Mouse (Mus musculus) heart, embryonic 16.5 days (tissue): ENCODE results near the gene Rab15. TPM values are rescaled to one million over a fixed set of nuclear protein-coding genes. Genes with fewer than 3 reads are reported as not detected.

ENCODE experiments used
- ATAC-seq: fragments of 200-750 bp; cut with Nextera tagmentation; replicated peaks from 2 replicates; pipeline ENCODE4 v1.8.0; 2017; ENCODE audit warnings: moderate number of reproducible peaks; ENCODE audit not compliant: insufficient read depth, low FRiP score; ENCODE audit errors: extremely low read depth
- H3K27ac ChIP-seq: fragments of 300-500 bp; sonication (generic); 2 replicates; pipeline ENCODE4 v1.5.1; 2014; ENCODE audit warnings: mild to moderate bottlenecking, low read length, control low read depth, moderate library complexity
- H3K27me3 ChIP-seq: fragments of 300-500 bp; sonication (generic); 2 replicates; pipeline ENCODE4 v1.6.1; 2014; ENCODE audit warnings: low read length, mixed read lengths; ENCODE audit not compliant: control insufficient read depth, insufficient read depth
- H3K36me3 ChIP-seq: fragments of 300-500 bp; sonication (generic); 2 replicates; pipeline ENCODE4 v1.6.1; 2014; ENCODE audit not compliant: control insufficient read depth, insufficient read depth
- H3K4me1 ChIP-seq: fragments of 300-500 bp; sonication (generic); 2 replicates; pipeline ENCODE4 v1.6.1; 2014; ENCODE audit warnings: low read length, mixed read lengths; ENCODE audit not compliant: control insufficient read depth, insufficient read depth
- H3K4me2 ChIP-seq: fragments of 300-500 bp; sonication (generic); 2 replicates; pipeline ENCODE4 v1.6.1; 2014; ENCODE audit warnings: low read depth, mild to moderate bottlenecking, control low read depth, low read length
- H3K4me3 ChIP-seq: fragments of 300-500 bp; sonication (generic); 2 replicates; pipeline ENCODE4 v1.5.1; 2014; ENCODE audit warnings: mild to moderate bottlenecking, control low read depth, low read length
- H3K9ac ChIP-seq: fragments of 300-500 bp; sonication (generic); 2 replicates; pipeline ENCODE4 v1.6.1; 2014; ENCODE audit warnings: low read length, control low read depth
- H3K9me3 ChIP-seq: fragments of 300-500 bp; sonication (generic); replicated peaks from 2 replicates; pipeline ENCODE4 v1.6.1; 2016; ENCODE audit warnings: low read length; ENCODE audit not compliant: control insufficient read depth
- WGBS: fragments of 180-500 bp; shearing (Covaris S2); extraction: QIAGEN DNeasy Blood & Tissue Kit; methylation state at CpG from one replicate; pipeline ENCODE4 v1.1.7; 2014; 5-methylcytosine and 5-hydroxymethylcytosine counted together
- polyA plus RNA-seq: library from polyadenylated mRNA; unstranded; fragments of >200 nt; fragmentation: Nextera tagmentation; extraction: Ambion mirVana; gene quantifications from 2 replicates; pipeline ENCODE4 v1.2.1, GENCODE M21; 2015

Gene Rab15
- polyA plus RNA-seq, 1 experiment from 2014 or later: 8.8 TPM

DNA sequence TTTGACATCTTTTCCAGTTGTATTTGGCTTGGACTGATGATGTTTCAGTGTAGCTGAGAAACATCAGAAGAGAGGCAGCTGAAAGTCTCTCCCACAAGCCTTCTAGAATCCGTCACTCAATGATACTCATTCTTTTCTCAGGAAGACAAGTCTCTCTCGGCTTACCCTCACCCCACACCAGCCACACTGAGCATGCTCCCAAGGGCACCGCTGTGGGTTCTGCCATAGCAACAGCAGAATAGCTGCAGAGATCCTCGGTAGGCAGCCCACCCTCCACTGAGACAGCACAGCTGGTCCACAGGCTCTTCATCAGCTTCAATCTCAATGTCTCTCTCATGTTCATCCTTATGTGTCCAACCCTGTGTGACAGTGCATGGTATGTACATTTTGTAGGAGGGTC, 2.6 kb upstream of the Rab15 start:
- 63% methylated on average over 4 of the region's 4 CpGs for WGBS
- H3K36me3 ChIP-seq: no peaks in the 10 kb centered on the region
- H3K4me1 ChIP-seq: no peaks in the 10 kb centered on the region
- no peak overlapping the region for H3K4me3 ChIP-seq
- H3K9ac ChIP-seq: no peak overlapping the region
- H3K4me2 ChIP-seq: no peak overlapping the region
- no peaks in the 10 kb centered on the region for H3K9me3 ChIP-seq
- H3K27ac ChIP-seq: no peak overlapping the region
- H3K27me3 ChIP-seq: peaks cover 20% of the 10 kb centered on the region
- ATAC-seq: no peak

DNA sequence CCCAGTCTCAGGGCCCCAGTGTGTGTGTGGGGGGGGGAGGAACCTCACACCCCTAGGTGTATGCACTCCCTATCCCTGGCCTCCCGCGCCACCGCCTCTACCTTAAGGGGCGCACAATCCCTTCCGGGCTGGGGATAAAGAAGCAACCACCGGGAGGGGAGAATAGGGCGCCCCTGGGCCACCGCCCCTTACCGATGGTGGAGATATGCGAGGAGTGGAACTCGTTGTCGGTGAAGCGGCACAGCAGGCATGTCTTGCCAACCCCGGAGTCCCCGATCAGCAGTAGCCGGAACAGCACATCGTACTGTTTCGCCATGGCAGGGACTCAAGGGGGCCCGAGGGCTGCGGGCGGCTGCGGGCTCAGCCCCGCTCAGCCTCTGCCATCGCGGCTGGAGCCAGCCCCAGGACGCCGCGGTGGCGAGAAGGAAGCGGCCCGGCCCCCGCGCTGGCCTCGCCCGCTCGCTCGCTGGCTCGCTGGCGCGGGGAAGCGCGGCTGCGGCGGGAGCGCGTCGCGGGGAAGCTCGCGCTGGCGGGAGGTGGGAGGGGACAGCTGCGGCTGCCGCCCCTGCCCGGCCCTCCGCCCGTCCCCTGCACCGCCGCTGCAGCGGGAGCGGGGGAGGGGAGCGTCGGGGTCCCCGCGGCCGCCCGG, 582 bp downstream of the Rab15 start:
- Histone ChIP-seq H3K4me2 (peak overlapping the region; percentile 84), H3K36me3 (no peaks in the 10 kb centered on the region), H3K9me3 (no peaks in the 10 kb centered on the region), H3K27me3 (peaks cover 24% of the 10 kb centered on the region), H3K9ac (peak overlapping the region; percentile 80), H3K4me1 (no peaks in the 10 kb centered on the region), H3K27ac (no peak overlapping the region), H3K4me3 (peak overlapping the region; percentile 72)
- peak; percentile 43; the same call in 1 of the 2 replicates for ATAC-seq
- WGBS: 2% methylated on average over 60 of the region's 66 CpGs

DNA sequence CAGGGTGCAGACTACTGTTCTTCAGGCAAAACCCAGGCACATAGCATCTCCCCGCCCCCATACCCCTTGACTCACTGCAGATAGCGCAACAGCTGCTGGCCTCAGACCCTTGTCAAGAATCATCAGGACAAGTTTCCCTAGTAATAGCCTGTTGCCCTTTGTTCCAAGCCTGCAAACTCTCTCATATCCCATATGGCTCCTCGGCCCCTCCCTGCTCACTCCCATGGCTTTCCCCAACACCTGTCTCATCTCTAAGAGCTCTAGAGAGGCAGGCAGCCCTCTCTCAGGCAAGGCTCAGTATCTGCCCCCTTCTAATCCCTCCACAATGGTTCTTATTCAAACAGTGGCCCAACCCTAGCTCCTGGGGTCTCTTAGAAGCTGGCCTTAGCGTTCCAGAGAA, 2.1 kb downstream of the Rab15 start:
- WGBS: 61% methylated on average over 4 of the region's 4 CpGs
- Histone ChIP-seq H3K4me2 (no peak overlapping the region; the same call in 1 of the 2 replicates), H3K9me3 (no peaks in the 10 kb centered on the region), H3K36me3 (no peaks in the 10 kb centered on the region), H3K27ac (no peak overlapping the region), H3K9ac (no peak overlapping the region), H3K27me3 (peaks cover 24% of the 10 kb centered on the region), H3K4me3 (no peak overlapping the region), H3K4me1 (no peaks in the 10 kb centered on the region)
- ATAC-seq: no peak

DNA sequence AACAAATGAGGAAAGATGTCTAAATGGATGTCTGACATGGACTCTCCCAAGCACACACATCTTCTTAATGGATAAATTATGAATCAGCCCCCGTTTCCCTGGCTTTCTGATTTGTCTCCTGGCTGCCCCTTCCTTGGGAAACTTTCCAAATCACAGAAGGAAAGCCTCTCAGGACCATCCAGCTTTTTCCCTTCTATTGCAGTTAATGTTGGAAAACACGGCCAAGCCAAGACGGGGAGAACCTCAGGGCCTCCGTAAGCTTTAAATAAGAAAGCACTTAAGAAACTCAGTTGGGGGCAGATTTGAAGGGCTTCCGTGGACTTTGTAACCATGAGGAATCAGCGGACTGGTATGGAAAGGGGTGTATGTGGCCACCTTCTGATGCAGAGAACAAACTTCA, 2.9 kb downstream of the Rab15 start:
- Histone ChIP-seq H3K9me3 (no peaks in the 10 kb centered on the region), H3K27me3 (peaks cover 19% of the 10 kb centered on the region), H3K27ac (no peak overlapping the region), H3K36me3 (no peaks in the 10 kb centered on the region), H3K4me2 (no peak overlapping the region), H3K4me3 (no peak overlapping the region), H3K9ac (no peak overlapping the region), H3K4me1 (no peaks in the 10 kb centered on the region)
- ATAC-seq: no peak
- 66% methylated on average over 6 of the region's 6 CpGs for WGBS

DNA sequence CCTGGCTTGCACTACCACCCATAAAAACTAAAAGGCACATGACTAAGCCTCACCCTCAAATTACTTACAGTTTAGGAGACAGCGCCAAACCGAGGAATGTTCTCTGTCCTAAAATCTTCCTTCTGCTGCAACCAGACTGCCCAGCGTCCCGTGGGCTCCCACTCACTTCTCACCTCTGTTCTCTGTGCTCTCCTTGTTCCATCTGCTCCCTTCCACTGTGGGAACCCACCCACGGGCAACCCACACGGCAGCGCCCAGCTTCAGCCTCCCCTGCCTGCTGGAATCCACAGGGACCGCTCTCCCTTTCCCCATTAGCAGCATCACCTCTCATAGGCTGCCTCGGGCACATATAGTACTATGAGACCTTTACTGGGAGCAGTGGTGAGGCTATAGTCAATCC, 3.8 kb downstream of the Rab15 start:
- Histone ChIP-seq H3K36me3 (no peaks in the 10 kb centered on the region), H3K9me3 (no peaks in the 10 kb centered on the region), H3K27ac (no peak overlapping the region), H3K27me3 (peaks cover 17% of the 10 kb centered on the region), H3K4me2 (no peak overlapping the region), H3K4me1 (no peaks in the 10 kb centered on the region), H3K4me3 (no peak overlapping the region), H3K9ac (no peak overlapping the region)
- WGBS: 81% methylated on average over 9 of the region's 9 CpGs
- ATAC-seq: no peak

DNA sequence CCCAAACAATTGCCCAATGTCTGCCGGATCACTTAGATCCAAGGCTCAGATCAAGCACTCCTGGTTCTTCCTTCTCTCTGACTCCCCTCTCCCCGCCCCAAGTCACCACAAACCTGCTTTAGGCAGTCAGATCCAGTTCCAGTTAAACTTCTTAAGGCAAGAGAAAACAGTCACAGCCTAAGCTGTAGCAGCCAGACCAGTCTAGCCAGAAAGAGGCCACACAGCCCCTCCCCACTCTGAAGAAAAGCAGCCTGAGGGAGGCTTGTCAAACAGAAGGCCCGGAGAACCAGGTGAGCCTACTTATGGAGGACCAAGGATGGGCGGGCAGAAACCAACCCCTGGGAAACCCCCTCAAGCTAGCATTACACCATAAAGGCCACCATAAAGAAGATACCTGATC, 4.6 kb downstream of the Rab15 start:
- Histone ChIP-seq H3K27me3 (peaks cover 15% of the 10 kb centered on the region), H3K9me3 (no peaks in the 10 kb centered on the region), H3K4me3 (no peak overlapping the region), H3K4me2 (no peak overlapping the region), H3K4me1 (no peaks in the 10 kb centered on the region), H3K9ac (no peak overlapping the region), H3K27ac (no peak overlapping the region), H3K36me3 (no peaks in the 10 kb centered on the region)
- no peak for ATAC-seq
- WGBS: 73% methylated on average over 4 of the region's 4 CpGs

DNA sequence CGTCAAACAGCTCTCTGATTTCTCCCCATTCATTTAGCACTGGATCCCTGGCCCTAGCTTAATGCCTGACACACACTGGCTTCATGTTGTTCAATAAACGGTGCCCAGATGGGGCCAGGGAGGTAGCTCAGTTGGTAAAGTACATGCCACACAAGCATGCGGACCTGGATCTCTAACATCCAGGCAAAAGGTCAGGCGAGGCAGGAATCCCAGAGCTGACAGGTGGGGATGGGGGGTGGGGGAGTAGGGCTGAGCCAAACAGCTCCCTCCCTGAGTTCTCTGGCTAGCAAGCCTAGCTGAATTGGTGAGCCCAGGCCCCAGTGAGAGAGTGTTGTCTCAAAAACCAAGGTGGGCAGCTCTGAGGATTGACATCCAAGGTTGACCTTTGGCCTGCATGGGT, 5.5 kb downstream of the Rab15 start:
- Histone ChIP-seq H3K4me1 (no peaks in the 10 kb centered on the region), H3K27me3 (peaks cover 13% of the 10 kb centered on the region), H3K4me3 (no peak overlapping the region), H3K9ac (no peak overlapping the region), H3K9me3 (no peaks in the 10 kb centered on the region), H3K4me2 (no peak overlapping the region), H3K27ac (no peak overlapping the region), H3K36me3 (no peaks in the 10 kb centered on the region)
- no peak for ATAC-seq
- 66% methylated on average over 4 of the region's 4 CpGs for WGBS

DNA sequence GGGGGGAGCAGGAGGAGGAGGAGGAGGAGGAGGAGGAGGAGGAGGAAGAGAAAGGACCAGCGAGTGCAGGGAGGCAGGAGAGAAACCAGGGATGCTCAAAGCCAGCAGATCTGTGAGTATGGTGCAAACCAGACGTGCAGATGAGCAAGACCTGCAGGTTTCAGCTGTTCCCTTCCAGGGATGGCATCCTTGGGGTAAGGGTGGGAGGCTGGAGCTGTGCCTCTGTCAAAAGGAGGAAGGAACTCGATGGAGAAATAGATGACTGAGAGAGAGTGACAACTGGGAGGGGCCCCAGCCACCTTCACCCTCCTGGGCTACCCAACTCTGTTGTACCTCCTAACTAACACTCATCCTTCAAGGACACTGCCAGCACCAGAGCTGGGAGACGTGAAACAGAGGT, 6.0 kb downstream of the Rab15 start:
- no peak overlapping the region for H3K27ac ChIP-seq
- ATAC-seq: no peak
- H3K9me3 ChIP-seq: no peaks in the 10 kb centered on the region
- 53% methylated on average over 4 of the region's 4 CpGs for WGBS
- no peaks in the 10 kb centered on the region for H3K36me3 ChIP-seq
- no peak overlapping the region for H3K9ac ChIP-seq
- peaks cover 10% of the 10 kb centered on the region for H3K27me3 ChIP-seq
- no peak overlapping the region for H3K4me3 ChIP-seq
- no peaks in the 10 kb centered on the region for H3K4me1 ChIP-seq
- H3K4me2 ChIP-seq: no peak overlapping the region

DNA sequence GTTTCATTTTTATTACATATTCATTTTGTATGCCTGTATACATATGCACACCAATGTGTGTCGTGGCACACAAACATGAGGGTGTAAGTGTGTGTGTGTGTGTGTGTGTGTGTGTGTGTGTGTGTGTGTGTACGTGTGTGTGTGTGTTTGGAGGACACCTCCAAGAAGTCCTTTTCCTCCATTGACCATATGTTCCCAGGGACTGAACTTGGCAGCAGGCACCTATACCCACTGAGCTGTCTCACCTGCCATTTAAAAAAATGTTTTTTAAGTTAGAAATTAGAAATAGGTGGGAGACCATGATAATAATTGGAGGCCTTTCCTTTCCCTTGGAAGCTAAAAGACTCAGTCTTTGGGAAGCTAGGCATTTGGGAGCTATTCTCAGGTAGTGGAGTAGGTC, 8.6 kb downstream of the Rab15 start:
- H3K36me3 ChIP-seq: no peaks in the 10 kb centered on the region
- 72% methylated on average over 2 of the region's 2 CpGs for WGBS

More for the DNA sequence above, 8.6 kb downstream of the Rab15 start:
- Histone ChIP-seq H3K4me2 (no peak overlapping the region), H3K4me3 (no peak overlapping the region), H3K27me3 (no peaks in the 10 kb centered on the region), H3K9me3 (no peaks in the 10 kb centered on the region), H3K9ac (no peak overlapping the region), H3K4me1 (no peaks in the 10 kb centered on the region), H3K27ac (no peak overlapping the region)
- no peak for ATAC-seq
